Mouse (Mus musculus) liver, embryonic 15.5 days (tissue): ENCODE data around the gene Sqstm1. TPM values are rescaled to one million over a fixed set of nuclear protein-coding genes. Genes with fewer than 3 reads are reported as not detected.
"Not testable (repeated sequence)": the region's sequence is repeated elsewhere in the genome, so short reads cannot be mapped to it uniquely, and the experiment has no call there.

Experiments used
- ATAC-seq: fragments of 200-750 bp; cut with Nextera tagmentation; 2 replicates; pipeline ENCODE4 v1.8.0; 2017; ENCODE audit warnings: moderate number of reproducible peaks, mild to moderate bottlenecking, moderate library complexity; ENCODE audit not compliant: insufficient read depth
- H3K27ac ChIP-seq: fragments of 300-500 bp; sonication (generic); replicated peaks from 2 replicates; pipeline ENCODE4 v1.5.1; 2015; ENCODE audit warnings: mild to moderate bottlenecking, inconsistent platforms
- H3K27me3 ChIP-seq: fragments of 300-500 bp; sonication (generic); 2 replicates; pipeline ENCODE4 v1.6.1; 2015; ENCODE audit warnings: mild to moderate bottlenecking, inconsistent platforms
- H3K36me3 ChIP-seq: fragments of 300-500 bp; sonication (generic); replicated peaks from 2 replicates; pipeline ENCODE4 v1.6.1; 2015; ENCODE audit warnings: moderate library complexity, mild to moderate bottlenecking, inconsistent platforms
- H3K4me1 ChIP-seq: fragments of 300-500 bp; sonication (generic); replicated peaks from 2 replicates; pipeline ENCODE4 v1.6.1; 2015; ENCODE audit warnings: inconsistent platforms
- H3K4me2 ChIP-seq: fragments of 300-500 bp; sonication (generic); 2 replicates; pipeline ENCODE4 v1.6.1; 2015; ENCODE audit warnings: moderate library complexity, mild to moderate bottlenecking, inconsistent platforms
- H3K4me3 ChIP-seq: fragments of 300-500 bp; sonication (generic); replicated peaks from 2 replicates; pipeline ENCODE4 v1.5.1; 2015; ENCODE audit warnings: mild to moderate bottlenecking, inconsistent platforms
- H3K9ac ChIP-seq: fragments of 300-500 bp; sonication (generic); 2 replicates; pipeline ENCODE4 v1.6.1; 2015; ENCODE audit warnings: moderate library complexity, mild to moderate bottlenecking, inconsistent platforms
- H3K9me3 ChIP-seq: fragments of 300-500 bp; sonication (generic); replicated peaks from 2 replicates; pipeline ENCODE4 v1.6.1; 2016; ENCODE audit warnings: inconsistent platforms
- WGBS: fragments of 180-500 bp; shearing (Covaris S2); methylation state at CpG from one replicate; pipeline ENCODE4 v1.1.7; 2015; ENCODE audit warnings: mixed read lengths; ENCODE audit not compliant: insufficient replicate concordance; 5-methylcytosine and 5-hydroxymethylcytosine counted together
- polyA plus RNA-seq: library from polyadenylated mRNA; unstranded; fragments of >200 nt; fragmentation: Nextera tagmentation; extraction: Ambion mirVana; gene quantifications from 2 replicates; pipeline ENCODE4 v1.2.1, GENCODE M21; 2015

Sqstm1 gene
- polyA plus RNA-seq, 1 experiment from 2014 or later = 161 TPM

DNA sequence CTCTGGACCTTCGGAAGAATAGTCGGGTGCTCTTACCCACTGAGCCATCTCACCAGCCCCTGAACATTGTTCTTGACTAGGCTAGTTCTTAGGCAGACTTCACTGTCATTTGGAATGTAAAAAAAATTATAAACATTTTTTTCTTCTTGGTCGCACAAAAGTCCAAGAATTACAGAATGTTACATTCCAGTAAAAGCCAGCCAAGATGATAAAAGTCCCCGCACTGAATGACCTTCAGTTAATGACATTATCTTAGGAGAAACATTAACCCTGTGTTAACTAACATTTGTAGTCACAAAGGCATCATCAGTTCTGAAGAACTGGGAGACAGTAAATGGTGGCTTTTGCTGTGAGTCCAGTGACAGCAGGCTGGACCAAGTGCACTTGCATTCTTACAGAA lies 20.3 kb downstream of the Sqstm1 start:
- ATAC-seq = no peak
- Histone ChIP-seq H3K4me1 (0 out of 2 replicates have a peak, but pooled peaks cover 17% of the 10 kb centered on the region), H3K9me3 (no peaks in the 10 kb centered on the region), H3K36me3 (no peaks in the 10 kb centered on the region), H3K27ac (no peak overlapping the region), H3K4me2 (no peak overlapping the region), H3K9ac (no peak overlapping the region), H3K27me3 (no peaks in the 10 kb centered on the region), H3K4me3 (no peak overlapping the region)
- 58% methylated on average over 4 of the region's 4 CpGs for WGBS

DNA sequence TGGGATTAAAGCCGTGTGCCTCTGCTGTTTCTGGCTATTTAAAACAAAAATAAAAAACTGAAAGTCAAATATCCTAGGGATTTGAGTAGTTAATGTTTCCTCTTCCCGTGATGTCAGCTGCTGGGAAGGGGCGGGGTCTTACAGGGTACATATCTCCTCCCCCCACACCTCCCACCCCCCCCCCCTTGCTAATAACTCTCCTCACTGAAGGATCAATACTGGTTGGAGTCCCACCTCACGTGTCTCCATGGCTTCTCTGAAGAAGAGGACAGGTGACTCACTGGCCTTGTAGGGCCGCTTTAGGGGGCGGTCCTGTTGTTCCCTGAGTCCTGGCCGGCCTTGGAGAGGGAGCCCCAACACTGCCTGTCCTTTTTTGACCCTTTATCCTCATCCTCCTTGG lies 21.9 kb downstream of the Sqstm1 start:
- H3K36me3 ChIP-seq = no peaks in the 10 kb centered on the region
- H3K9me3 ChIP-seq = no peaks in the 10 kb centered on the region
- H3K9ac ChIP-seq = no peak overlapping the region
- H3K4me2 ChIP-seq = no peak overlapping the region
- WGBS = 69% methylated on average over 7 of the region's 7 CpGs
- no peak overlapping the region for H3K4me3 ChIP-seq
- no peak overlapping the region; the same call in none of the 2 replicates for H3K27ac ChIP-seq
- H3K27me3 ChIP-seq = no peaks in the 10 kb centered on the region
- no peak; the same call in 1 of the 2 replicates for ATAC-seq
- peaks cover 21% of the 10 kb centered on the region; the same call in 1 of the 2 replicates for H3K4me1 ChIP-seq

DNA sequence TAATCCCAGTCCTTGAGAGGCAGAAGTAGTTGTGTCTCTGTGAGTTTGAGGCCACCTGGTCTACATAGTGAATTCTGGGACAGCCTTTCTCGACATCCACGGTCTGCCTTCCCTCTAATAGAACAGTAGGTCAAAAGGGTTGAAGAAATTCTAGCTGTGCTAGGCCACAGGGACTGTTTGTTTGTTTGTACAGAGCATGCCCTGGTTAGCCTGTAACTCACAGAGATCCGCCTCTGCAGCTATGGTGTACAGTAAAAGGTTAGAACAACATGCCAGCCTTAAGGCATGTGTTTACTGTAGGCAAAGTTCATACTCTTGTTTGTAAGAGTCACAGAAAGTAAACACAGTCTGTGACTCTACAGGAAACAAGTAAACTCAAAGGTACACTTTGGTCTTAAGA lies 25.8 kb downstream of the Sqstm1 start:
- WGBS = 68% methylated on average over 3 of the region's 3 CpGs
- Histone ChIP-seq H3K4me1 (peaks cover 40% of the 10 kb centered on the region), H3K27ac (peak overlapping the region; percentile 42; the same call in 1 of the 2 replicates), H3K9me3 (no peaks in the 10 kb centered on the region), H3K36me3 (peaks cover 3% of the 10 kb centered on the region; the same call in 1 of the 2 replicates), H3K4me3 (no peak overlapping the region), H3K9ac (no peak overlapping the region), H3K4me2 (no peak overlapping the region), H3K27me3 (no peaks in the 10 kb centered on the region)
- peak; percentile 74 for ATAC-seq

DNA sequence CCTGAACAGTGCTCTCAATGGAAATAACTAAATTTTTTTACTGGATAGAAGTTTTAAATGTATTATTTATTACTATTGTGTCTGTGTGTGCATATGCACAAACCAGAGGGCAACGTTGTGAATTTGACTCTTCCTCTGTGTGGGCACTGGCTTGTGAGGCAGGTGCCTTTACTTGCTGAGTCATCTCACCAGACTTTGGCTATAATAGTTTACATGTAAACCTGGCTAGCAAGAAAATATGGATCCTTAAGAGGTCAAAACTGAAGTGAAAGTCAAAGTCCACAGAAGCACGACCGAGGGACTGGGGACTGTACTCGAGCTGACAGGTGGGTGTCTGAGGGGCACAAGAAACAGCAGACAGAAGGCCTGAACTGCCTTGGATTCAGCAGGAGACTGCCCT lies 27.9 kb downstream of the Sqstm1 start:
- Histone ChIP-seq H3K36me3 (peaks cover 3% of the 10 kb centered on the region), H3K4me2 (no peak overlapping the region), H3K4me1 (peaks cover 54% of the 10 kb centered on the region), H3K27me3 (no peaks in the 10 kb centered on the region), H3K9me3 (no peaks in the 10 kb centered on the region), H3K27ac (no peak overlapping the region), H3K9ac (no peak overlapping the region), H3K4me3 (no peak overlapping the region)
- WGBS = 67% methylated on average over 4 of the region's 4 CpGs
- no peak for ATAC-seq

DNA sequence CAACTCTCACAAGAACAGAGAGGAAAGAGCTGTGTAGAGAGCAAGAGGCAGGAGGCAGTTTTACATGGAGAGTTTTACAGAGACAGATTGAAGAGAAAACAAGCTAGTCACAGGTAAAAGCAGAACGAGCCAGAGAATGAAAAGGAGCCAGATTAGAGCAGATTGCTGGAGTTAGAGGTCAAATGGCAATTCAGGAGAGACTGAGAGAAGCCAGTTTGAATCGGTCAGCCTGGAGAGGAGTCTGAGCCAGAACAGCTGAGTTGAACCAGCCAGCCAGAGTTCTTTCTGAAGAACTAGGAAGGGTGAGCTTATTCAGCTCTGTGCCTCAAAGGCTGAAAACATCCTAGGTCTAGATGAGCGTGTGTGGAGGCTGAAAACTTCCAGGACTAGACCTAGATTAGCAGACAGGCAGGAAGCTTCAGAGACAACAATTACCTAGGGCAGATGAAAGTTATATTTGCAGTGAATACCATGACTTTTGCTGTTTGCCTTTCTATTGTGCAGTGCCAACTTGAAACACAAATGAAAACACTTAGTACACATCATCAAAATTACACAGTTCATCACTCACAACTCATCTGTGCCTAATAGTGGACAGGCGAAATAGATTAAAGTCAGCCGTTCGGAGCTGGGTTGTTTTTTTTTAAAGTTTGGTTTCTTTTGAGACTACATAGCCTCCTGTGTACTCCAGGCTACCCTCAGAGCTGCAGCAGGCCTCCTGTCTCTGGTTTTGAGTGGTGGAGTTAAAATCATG lies 30.0 kb downstream of the Sqstm1 start:
- Histone ChIP-seq H3K27ac (no peak overlapping the region), H3K36me3 (peaks cover 8% of the 10 kb centered on the region), H3K4me1 (peaks cover 65% of the 10 kb centered on the region), H3K4me3 (no peak overlapping the region), H3K27me3 (no peaks in the 10 kb centered on the region), H3K9ac (no peak overlapping the region), H3K4me2 (no peak overlapping the region), H3K9me3 (no peaks in the 10 kb centered on the region)
- ATAC-seq = no peak
- 68% methylated on average over 6 of the region's 6 CpGs for WGBS

DNA sequence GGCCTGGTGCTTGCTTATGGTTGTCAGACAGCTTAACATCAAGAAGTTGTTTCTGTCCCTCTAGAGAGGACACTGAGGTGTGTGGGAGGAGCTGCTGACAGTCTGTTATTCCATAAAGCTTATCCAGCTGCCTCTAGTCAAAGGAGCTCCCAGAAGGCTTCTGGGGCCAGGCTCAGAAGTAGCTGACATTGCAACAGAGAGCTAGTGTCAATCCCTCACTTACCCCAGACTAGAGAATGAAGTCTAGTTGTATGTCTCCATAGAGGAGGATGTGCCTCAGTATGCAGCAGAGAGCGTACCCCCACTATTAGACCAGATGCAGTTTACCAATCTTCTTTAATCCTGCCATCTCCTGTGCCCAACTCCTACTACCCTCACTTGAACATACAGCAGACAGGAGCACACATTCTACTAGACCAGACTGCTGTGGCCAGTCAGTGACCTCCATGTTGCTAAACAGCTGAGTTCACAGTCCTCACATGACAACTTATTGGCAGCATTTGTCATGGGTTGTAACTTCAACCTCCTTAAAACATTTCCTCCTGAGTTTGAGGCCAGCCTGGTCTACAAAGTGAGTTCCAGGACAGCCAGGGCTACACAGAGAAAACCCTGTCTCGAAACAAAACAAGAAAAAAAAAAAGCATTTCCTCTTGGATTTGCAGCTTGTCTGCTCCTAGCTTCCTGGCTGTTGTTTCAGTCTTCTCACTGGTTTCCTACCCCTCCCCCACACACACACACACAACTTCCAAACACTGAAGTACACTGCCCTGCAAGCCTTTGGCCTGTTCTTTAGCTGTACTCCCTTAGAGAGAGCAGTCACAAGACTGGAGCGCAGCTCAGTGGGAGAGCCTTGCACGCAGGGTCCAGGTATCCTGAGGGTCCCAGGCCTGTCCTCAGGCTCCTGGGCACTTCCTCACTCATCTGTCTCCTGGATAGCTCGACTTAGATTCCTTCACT lies 31.8 kb downstream of the Sqstm1 start:
- no peak overlapping the region for H3K9ac ChIP-seq
- H3K4me1 ChIP-seq = peaks cover 65% of the 10 kb centered on the region
- WGBS = 58% methylated on average over 5 of the region's 5 CpGs
- ATAC-seq = no peak
- no peak overlapping the region for H3K4me2 ChIP-seq
- no peak overlapping the region for H3K27ac ChIP-seq
- peaks cover 8% of the 10 kb centered on the region for H3K36me3 ChIP-seq
- H3K27me3 ChIP-seq = no peaks in the 10 kb centered on the region
- H3K9me3 ChIP-seq = no peaks in the 10 kb centered on the region
- no peak overlapping the region for H3K4me3 ChIP-seq

DNA sequence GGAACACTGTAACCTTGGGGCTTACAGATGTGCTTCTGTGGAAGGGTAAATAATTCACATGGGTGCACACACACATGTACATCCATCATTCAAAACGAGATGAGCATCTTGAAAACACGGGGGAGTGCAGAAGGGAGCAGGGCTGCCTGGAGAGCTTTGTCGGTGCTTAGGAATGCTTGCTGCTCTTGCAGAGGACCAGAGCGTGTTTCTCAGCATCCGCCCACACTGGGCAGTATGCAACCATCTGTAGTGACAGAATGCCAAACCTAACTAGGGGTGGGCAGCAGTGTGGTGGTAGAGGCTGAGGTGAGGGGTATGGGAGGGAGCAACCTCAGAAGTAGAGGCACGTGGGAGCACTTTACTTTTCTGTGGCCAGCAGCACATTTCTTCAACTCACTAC lies 33.5 kb downstream of the Sqstm1 start:
- no peak overlapping the region for H3K27ac ChIP-seq
- WGBS = 73% methylated on average over 6 of the region's 6 CpGs
- H3K4me1 ChIP-seq = peaks cover 52% of the 10 kb centered on the region
- H3K36me3 ChIP-seq = peaks cover 8% of the 10 kb centered on the region
- no peak overlapping the region for H3K4me3 ChIP-seq
- H3K9me3 ChIP-seq = no peaks in the 10 kb centered on the region
- no peak overlapping the region for H3K9ac ChIP-seq
- no peaks in the 10 kb centered on the region for H3K27me3 ChIP-seq
- no peak for ATAC-seq
- no peak overlapping the region for H3K4me2 ChIP-seq

DNA sequence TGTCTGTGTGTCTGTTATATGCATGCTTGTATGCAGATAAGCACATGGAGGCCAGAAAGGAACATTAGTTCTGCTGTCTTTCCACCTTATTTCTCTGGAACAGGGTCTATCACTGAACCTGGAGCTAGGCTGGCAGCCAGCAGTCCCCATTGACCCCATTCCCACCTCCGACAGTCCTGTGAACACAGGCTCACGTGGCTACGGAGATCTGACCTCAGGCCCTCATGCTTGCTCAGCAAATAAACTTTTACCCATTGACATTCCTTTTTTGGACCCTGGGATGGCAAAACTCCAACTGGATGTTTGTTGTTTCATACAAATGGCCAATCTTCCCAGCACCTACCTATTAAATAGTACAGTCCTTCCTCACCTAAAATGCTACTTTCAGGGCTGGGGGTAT lies 34.3 kb downstream of the Sqstm1 start:
- H3K9ac ChIP-seq = no peak overlapping the region
- H3K4me3 ChIP-seq = no peak overlapping the region; the same call in 1 of the 2 replicates
- H3K9me3 ChIP-seq = no peaks in the 10 kb centered on the region
- WGBS = 69% methylated on average over 3 of the region's 3 CpGs
- H3K4me2 ChIP-seq = peak overlapping the region; percentile 79; the same call in 1 of the 2 replicates
- peak overlapping the region; percentile 58 for H3K27ac ChIP-seq
- H3K36me3 ChIP-seq = peaks cover 12% of the 10 kb centered on the region
- no peaks in the 10 kb centered on the region for H3K27me3 ChIP-seq
- H3K4me1 ChIP-seq = peaks cover 52% of the 10 kb centered on the region
- no peak for ATAC-seq

DNA sequence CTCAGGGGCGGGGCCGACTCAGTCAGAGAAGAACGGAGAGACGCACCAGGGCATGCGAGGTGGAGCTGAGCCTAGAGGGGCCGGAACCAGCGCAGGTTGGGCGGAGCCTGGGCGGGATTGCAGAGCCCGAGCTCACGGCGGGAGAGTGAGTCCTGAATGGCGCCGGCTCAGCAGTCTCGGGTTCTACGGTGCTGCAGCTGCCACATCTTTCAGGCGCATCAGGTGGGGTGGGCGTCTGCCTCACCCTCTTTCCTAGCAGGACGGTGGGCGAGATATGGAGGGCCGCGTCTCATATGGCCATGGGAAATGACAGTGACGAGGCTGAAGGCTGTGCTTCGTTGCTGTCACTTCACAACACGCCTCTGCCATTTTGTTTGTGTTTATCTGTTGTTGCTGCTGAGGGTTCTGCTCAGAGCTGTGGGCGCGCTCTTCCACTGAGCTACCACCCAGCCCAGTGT lies 35.9 kb downstream of the Sqstm1 start:
- ATAC-seq = peak; percentile 97
- H3K4me3 ChIP-seq = peak overlapping the region; percentile 75
- H3K4me2 ChIP-seq = peak overlapping the region; percentile 79
- under 1% methylated on average over 27 of the region's 27 CpGs for WGBS
- peaks cover 45% of the 10 kb centered on the region for H3K4me1 ChIP-seq
- no peaks in the 10 kb centered on the region for H3K9me3 ChIP-seq
- peaks cover 22% of the 10 kb centered on the region for H3K36me3 ChIP-seq
- peak overlapping the region; percentile 84 for H3K27ac ChIP-seq
- H3K9ac ChIP-seq = peak overlapping the region; percentile 70
- H3K27me3 ChIP-seq = no peaks in the 10 kb centered on the region

DNA sequence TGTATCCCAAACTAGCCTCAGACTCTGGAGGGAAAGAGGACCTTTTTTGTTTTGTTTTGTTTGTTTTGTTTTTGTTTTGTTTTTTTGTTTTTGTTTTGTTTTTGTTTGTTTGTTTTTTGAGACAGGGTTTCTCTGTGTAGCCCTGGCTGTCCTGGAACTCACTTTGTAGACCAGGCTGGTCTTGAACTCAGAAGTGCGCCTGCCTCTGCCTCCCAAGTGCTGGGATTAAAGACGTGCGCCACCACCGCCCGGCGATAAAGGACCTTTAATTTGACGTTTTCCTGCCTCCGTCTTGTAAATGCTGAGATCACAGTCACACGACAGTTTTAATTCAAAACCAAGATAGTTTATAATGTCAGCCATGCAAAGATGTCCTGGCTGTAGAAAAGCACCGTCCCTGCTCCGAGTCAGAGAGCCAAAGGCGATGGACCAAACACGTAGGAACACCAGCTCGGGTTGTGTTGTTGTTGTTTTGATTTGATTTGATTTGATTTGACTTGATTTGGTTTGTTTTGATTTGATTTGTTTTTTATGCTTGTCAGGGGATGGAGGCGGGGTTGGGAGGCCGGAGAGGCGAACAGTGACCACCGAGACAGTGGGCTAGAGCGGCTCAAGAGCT lies 36.4 kb downstream of the Sqstm1 start, which contains the start of gene Mrnip:
Gene Mrnip (plus strand): TSS at position 334 of the 619 bp plus-strand sequence.
- H3K9me3 ChIP-seq, H3K27me3 ChIP-seq: not testable (repeated sequence)
- Histone ChIP-seq H3K4me1 (peaks cover 42% of the 10 kb centered on the region), H3K4me2 (peak within 1 kb of the TSS; percentile 79), H3K27ac (peak within 1 kb of the TSS; percentile 84), H3K4me3 (peak within 1 kb of the TSS; percentile 75), H3K9ac (peak within 1 kb of the TSS; percentile 70), H3K36me3 (peaks cover 27% of the 10 kb centered on the region)
- WGBS = 5% methylated on average over 19 of the region's 19 CpGs
- ATAC-seq = peak; percentile 2; the same call in 1 of the 2 replicates
